Mouse (Mus musculus): ENCODE measurements at regions not wholly inside any gene's neighbourhood (a gene's known extent, or its start where the extent isn't known, plus 50 kb on each side); places are given as distances from the start of the nearest gene placed in this dataset.
A peak's percentile ranks its signal among the peaks of the same experiment; 100 is the strongest.

GRCm38 (mm10) chr11:71440392-71440791, 209.9 kb upstream of the Nlrp1b start:
- Histone ChIP-seq H3K4me2 (peak overlapping the region; percentile 38), H3K9me3 (no peaks in the 10 kb centered on the region), H3K27me3 (replicated peaks) (no peaks in the 10 kb centered on the region), H3K27ac (peak overlapping the region; percentile 67), H3K4me3 (peak overlapping the region; percentile 2; the same call in 1 of the 2 replicates), H3K9ac (no peak overlapping the region), H3K36me3 (replicated peaks) (no peaks in the 10 kb centered on the region), H3K4me1 (peaks cover 22% of the 10 kb centered on the region)
- WGBS, result 45% methylated on average over 10 of the region's 10 CpGs
- ATAC-seq (replicated peaks), result no peak

GRCm38 (mm10) chr11:71444056-71444455, 213.5 kb upstream of the Nlrp1b start:
- no peaks in the 10 kb centered on the region for H3K36me3 ChIP-seq (replicated peaks)
- no peak for ATAC-seq (replicated peaks)

GRCm38 (mm10) chr11:71446641-71447040, 216.1 kb upstream of the Nlrp1b start:
- no peak overlapping the region for H3K9ac ChIP-seq
- H3K4me3 ChIP-seq, result no peak overlapping the region
- H3K27ac ChIP-seq, result no peak overlapping the region
- no peaks in the 10 kb centered on the region for H3K27me3 ChIP-seq (replicated peaks)
- no peaks in the 10 kb centered on the region for H3K36me3 ChIP-seq (replicated peaks)
- WGBS, result 62% methylated on average over 5 of the region's 5 CpGs
- ATAC-seq (replicated peaks), result no peak
- no peak overlapping the region for H3K4me2 ChIP-seq
- H3K9me3 ChIP-seq, result no peaks in the 10 kb centered on the region
- 0 out of 2 replicates have a peak, but pooled peaks cover 4% of the 10 kb centered on the region for H3K4me1 ChIP-seq

More at GRCm38 (mm10) chr11:71444056-71444455, 213.5 kb upstream of the Nlrp1b start:
- Histone ChIP-seq H3K9ac (no peak overlapping the region), H3K4me3 (no peak overlapping the region), H3K4me1 (peaks cover 17% of the 10 kb centered on the region), H3K27ac (no peak overlapping the region), H3K9me3 (no peaks in the 10 kb centered on the region), H3K27me3 (replicated peaks) (no peaks in the 10 kb centered on the region), H3K4me2 (no peak overlapping the region)
- WGBS, result 39% methylated on average over 6 of the region's 6 CpGs

- H3K4me1 ChIP-seq, result 0 out of 2 replicates have a peak, but pooled peaks cover 4% of the 10 kb centered on the region
- H3K27ac ChIP-seq, result peak overlapping the region; percentile 48; the same call in 1 of the 2 replicates
- no peak overlapping the region for H3K4me2 ChIP-seq
- no peaks in the 10 kb centered on the region for H3K36me3 ChIP-seq (replicated peaks)
- no peak for ATAC-seq (replicated peaks)
- 52% methylated on average over 10 of the region's 10 CpGs for WGBS
- H3K9me3 ChIP-seq, result no peaks in the 10 kb centered on the region
- no peak overlapping the region for H3K4me3 ChIP-seq
- no peaks in the 10 kb centered on the region for H3K27me3 ChIP-seq (replicated peaks)
- H3K9ac ChIP-seq, result no peak overlapping the region
Observed at GRCm38 (mm10) chr11:71447841-71448745, 217.6 kb upstream of the Nlrp1b start.

- Histone ChIP-seq H3K4me2 (no peak overlapping the region), H3K36me3 (replicated peaks) (no peaks in the 10 kb centered on the region), H3K4me1 (peaks cover 4% of the 10 kb centered on the region; the same call in 1 of the 2 replicates), H3K9me3 (no peaks in the 10 kb centered on the region), H3K27ac (no peak overlapping the region), H3K27me3 (replicated peaks) (no peaks in the 10 kb centered on the region), H3K4me3 (no peak overlapping the region), H3K9ac (no peak overlapping the region)
- ATAC-seq (replicated peaks), result no peak
- WGBS, result 77% methylated on average over 3 of the region's 3 CpGs
Observed at GRCm38 (mm10) chr11:71480094-71480493, 249.6 kb upstream of the Nlrp1b start.

GRCm38 (mm10) chr11:71497863-71498262, 251.9 kb upstream of the Wscd1 start:
- Histone ChIP-seq H3K4me3 (no peak overlapping the region), H3K27ac (peak overlapping the region; percentile 58), H3K9ac (no peak overlapping the region), H3K4me1 (peaks cover 15% of the 10 kb centered on the region), H3K4me2 (no peak overlapping the region), H3K9me3 (no peaks in the 10 kb centered on the region), H3K27me3 (replicated peaks) (no peaks in the 10 kb centered on the region), H3K36me3 (replicated peaks) (no peaks in the 10 kb centered on the region)
- WGBS, result 8% methylated on average over 5 of the region's 5 CpGs
- ATAC-seq (replicated peaks), result peak; percentile 76

GRCm38 (mm10) chr11:71498299-71498698, 251.4 kb upstream of the Wscd1 start:
- Histone ChIP-seq H3K4me1 (peaks cover 15% of the 10 kb centered on the region), H3K9ac (no peak overlapping the region), H3K4me2 (no peak overlapping the region), H3K36me3 (replicated peaks) (no peaks in the 10 kb centered on the region), H3K4me3 (no peak overlapping the region), H3K27me3 (replicated peaks) (no peaks in the 10 kb centered on the region), H3K27ac (peak overlapping the region; percentile 58), H3K9me3 (no peaks in the 10 kb centered on the region)
- 57% methylated on average over 3 of the region's 3 CpGs for WGBS
- ATAC-seq (replicated peaks), result no peak

GRCm38 (mm10) chr11:71502156-71502555, 247.6 kb upstream of the Wscd1 start:
- Histone ChIP-seq H3K9me3 (no peaks in the 10 kb centered on the region), H3K27me3 (replicated peaks) (no peaks in the 10 kb centered on the region), H3K4me1 (peaks cover 15% of the 10 kb centered on the region), H3K4me3 (no peak overlapping the region), H3K36me3 (replicated peaks) (no peaks in the 10 kb centered on the region), H3K9ac (no peak overlapping the region), H3K4me2 (no peak overlapping the region), H3K27ac (no peak overlapping the region)
- whole genome bisulfite sequencing, result 78% methylated on average over 3 of the region's 3 CpGs
- ATAC-seq (replicated peaks), result no peak

- ATAC-seq (replicated peaks), result no peak
- Histone ChIP-seq H3K27me3 (replicated peaks) (no peaks in the 10 kb centered on the region), H3K36me3 (replicated peaks) (no peaks in the 10 kb centered on the region), H3K9ac (no peak overlapping the region), H3K27ac (0 out of 2 replicates have a peak overlapping the region, but pooled peaks have one; percentile 4), H3K9me3 (no peaks in the 10 kb centered on the region), H3K4me3 (no peak overlapping the region), H3K4me1 (peaks cover 5% of the 10 kb centered on the region; the same call in 1 of the 2 replicates), H3K4me2 (no peak overlapping the region)
- 57% methylated on average over 15 of the region's 15 CpGs for WGBS
Observed at GRCm38 (mm10) chr11:71512271-71513066, 237.3 kb upstream of the Wscd1 start.

GRCm38 (mm10) chr11:71513067-71513350, 236.7 kb upstream of the Wscd1 start:
- WGBS, result 80% methylated on average over 3 of the region's 3 CpGs
- H3K4me2 ChIP-seq, result no peak overlapping the region
- no peaks in the 10 kb centered on the region for H3K9me3 ChIP-seq
- H3K4me3 ChIP-seq, result no peak overlapping the region
- H3K27ac ChIP-seq, result no peak overlapping the region
- no peaks in the 10 kb centered on the region for H3K27me3 ChIP-seq (replicated peaks)
- H3K4me1 ChIP-seq, result peaks cover 9% of the 10 kb centered on the region; the same call in 1 of the 2 replicates
- ATAC-seq (replicated peaks), result no peak
- no peak overlapping the region for H3K9ac ChIP-seq
- no peaks in the 10 kb centered on the region for H3K36me3 ChIP-seq (replicated peaks)

- Histone ChIP-seq H3K36me3 (replicated peaks) (no peaks in the 10 kb centered on the region), H3K9me3 (no peaks in the 10 kb centered on the region), H3K27ac (no peak overlapping the region), H3K4me1 (peaks cover 9% of the 10 kb centered on the region; the same call in 1 of the 2 replicates), H3K9ac (no peak overlapping the region), H3K4me2 (no peak overlapping the region), H3K27me3 (replicated peaks) (no peaks in the 10 kb centered on the region), H3K4me3 (no peak overlapping the region)
- ATAC-seq (replicated peaks), result no peak
- WGBS, result 20% methylated on average over 6 of the region's 6 CpGs
Observed at GRCm38 (mm10) chr11:71515264-71515663, 234.5 kb upstream of the Wscd1 start.

GRCm38 (mm10) chr11:71517377-71517776, 232.3 kb upstream of the Wscd1 start:
- Histone ChIP-seq H3K4me2 (no peak overlapping the region), H3K9me3 (no peaks in the 10 kb centered on the region), H3K36me3 (replicated peaks) (no peaks in the 10 kb centered on the region), H3K4me1 (peaks cover 9% of the 10 kb centered on the region; the same call in 1 of the 2 replicates), H3K9ac (no peak overlapping the region), H3K27ac (peak overlapping the region; percentile 55), H3K4me3 (no peak overlapping the region), H3K27me3 (replicated peaks) (no peaks in the 10 kb centered on the region)
- WGBS, result 16% methylated on average over 5 of the region's 5 CpGs
- ATAC-seq (replicated peaks), result peak; percentile 56
